Mouse (Mus musculus): ENCODE data around the gene Mau2. TPM values are rescaled to one million over a fixed set of nuclear protein-coding genes. Genes with fewer than 3 reads are reported as not detected.
A peak's percentile ranks its signal among the peaks of the same experiment; 100 is the strongest.
"Not testable (repeated sequence)": the region's sequence is repeated elsewhere in the genome, so short reads cannot be mapped to it uniquely, and the experiment has no call there.

Mau2 gene
- polyA plus RNA-seq, 1 experiment from 2014 or later: 22.7 TPM

GRCm38 (mm10) chr8:70015017-70015416, 27.5 kb downstream of the Mau2 start:
- no peak for ATAC-seq (ENCODE audit: low read depth)
- Histone ChIP-seq H3K4me2 (no peak overlapping the region), H3K9ac (no peak overlapping the region), H3K27me3 (no peaks in the 10 kb centered on the region), H3K27ac (no peak overlapping the region), H3K36me3 (peaks cover 38% of the 10 kb centered on the region), H3K4me3 (replicated peaks) (no peak overlapping the region), H3K4me1 (replicated peaks) (no peaks in the 10 kb centered on the region), H3K9me3 (replicated peaks) (no peaks in the 10 kb centered on the region)
- WGBS (ENCODE audit: insufficient replicate concordance): 65% methylated on average over 1 of the region's 1 CpGs
- no peak for DNase-seq

GRCm38 (mm10) chr8:70012763-70013162, 29.8 kb downstream of the Mau2 start:
- Histone ChIP-seq H3K27me3 (no peaks in the 10 kb centered on the region), H3K27ac (no peak overlapping the region), H3K4me3 (replicated peaks) (no peak overlapping the region), H3K9me3 (replicated peaks) (no peaks in the 10 kb centered on the region), H3K9ac (no peak overlapping the region), H3K4me2 (no peak overlapping the region), H3K36me3 (peaks cover 16% of the 10 kb centered on the region), H3K4me1 (replicated peaks) (peaks cover 5% of the 10 kb centered on the region; the same call in 1 of the 2 replicates)
- 75% methylated on average over 1 of the region's 1 CpGs for WGBS (ENCODE audit: insufficient replicate concordance)
- DNase-seq: no peak
- ATAC-seq (ENCODE audit: low read depth): no peak

GRCm38 (mm10) chr8:70012350-70012749, 30.2 kb downstream of the Mau2 start:
- Histone ChIP-seq H3K27me3 (no peaks in the 10 kb centered on the region), H3K36me3 (peaks cover 12% of the 10 kb centered on the region), H3K9ac (no peak overlapping the region), H3K4me3 (replicated peaks) (no peak overlapping the region), H3K4me1 (replicated peaks) (peaks cover 5% of the 10 kb centered on the region; the same call in 1 of the 2 replicates), H3K27ac (no peak overlapping the region), H3K4me2 (no peak overlapping the region), H3K9me3 (replicated peaks) (no peaks in the 10 kb centered on the region)
- no peak for DNase-seq
- no peak for ATAC-seq (ENCODE audit: low read depth)
- 40% methylated on average over 3 of the region's 3 CpGs for WGBS (ENCODE audit: insufficient replicate concordance)

- not testable (repeated sequence) for H3K9me3 ChIP-seq (replicated peaks); H3K27ac ChIP-seq; H3K4me3 ChIP-seq (replicated peaks); H3K4me2 ChIP-seq; H3K4me1 ChIP-seq (replicated peaks); H3K9ac ChIP-seq; H3K27me3 ChIP-seq; DNase-seq; H3K36me3 ChIP-seq; ATAC-seq (ENCODE audit: low read depth)
- 85% methylated on average over 14 of the region's 14 CpGs for WGBS (ENCODE audit: insufficient replicate concordance)
Observed at GRCm38 (mm10) chr8:70010796-70011195, 31.7 kb downstream of the Mau2 start.

GRCm38 (mm10) chr8:70005178-70005577, 37.4 kb downstream of the Mau2 start:
- no peak overlapping the region for H3K4me3 ChIP-seq (replicated peaks)

GRCm38 (mm10) chr8:70004345-70004744, 38.2 kb downstream of the Mau2 start:
- no peak overlapping the region for H3K27ac ChIP-seq
- H3K9me3 ChIP-seq (replicated peaks): no peaks in the 10 kb centered on the region
- no peak overlapping the region for H3K4me2 ChIP-seq
- DNase-seq (no peak), ATAC-seq (ENCODE audit: low read depth) (no peak)
- H3K9ac ChIP-seq: no peak overlapping the region
- no peak overlapping the region for H3K4me3 ChIP-seq (replicated peaks)
- no peaks in the 10 kb centered on the region for H3K36me3 ChIP-seq
- no peaks in the 10 kb centered on the region for H3K27me3 ChIP-seq
- H3K4me1 ChIP-seq (replicated peaks): peaks cover 42% of the 10 kb centered on the region

More at GRCm38 (mm10) chr8:70005178-70005577, 37.4 kb downstream of the Mau2 start:
- 32% methylated on average over 2 of the region's 2 CpGs for WGBS (ENCODE audit: insufficient replicate concordance)
- Histone ChIP-seq H3K27ac (no peak overlapping the region; the same call in 1 of the 2 replicates), H3K36me3 (no peaks in the 10 kb centered on the region), H3K4me1 (replicated peaks) (peaks cover 42% of the 10 kb centered on the region), H3K9ac (no peak overlapping the region), H3K9me3 (replicated peaks) (no peaks in the 10 kb centered on the region), H3K4me2 (no peak overlapping the region), H3K27me3 (no peaks in the 10 kb centered on the region)
- DNase-seq (no peak), ATAC-seq (ENCODE audit: low read depth) (no peak)

GRCm38 (mm10) chr8:70003204-70003657, 39.3 kb downstream of the Mau2 start:
- Histone ChIP-seq H3K27ac (no peak overlapping the region), H3K4me3 (replicated peaks) (no peak overlapping the region), H3K4me2 (no peak overlapping the region), H3K27me3 (no peaks in the 10 kb centered on the region), H3K9ac (no peak overlapping the region), H3K4me1 (replicated peaks) (peaks cover 38% of the 10 kb centered on the region), H3K9me3 (replicated peaks) (no peaks in the 10 kb centered on the region), H3K36me3 (no peaks in the 10 kb centered on the region)
- no peak for DNase-seq
- WGBS (ENCODE audit: insufficient replicate concordance): 40% methylated on average over 4 of the region's 4 CpGs
- ATAC-seq (ENCODE audit: low read depth): no peak

GRCm38 (mm10) chr8:70001892-70002191, 40.7 kb downstream of the Mau2 start:
- ATAC-seq (ENCODE audit: low read depth): not testable (repeated sequence)
- 21% methylated on average over 7 of the region's 7 CpGs for WGBS (ENCODE audit: insufficient replicate concordance)
- H3K9ac ChIP-seq: peak overlapping the region; percentile 74

GRCm38 (mm10) chr8:70001176-70001891, 41.2 kb downstream of the Mau2 start:
- H3K27ac ChIP-seq: peak overlapping the region; percentile 88
- no peaks in the 10 kb centered on the region for H3K27me3 ChIP-seq
- H3K4me1 ChIP-seq (replicated peaks): peaks cover 44% of the 10 kb centered on the region
- DNase-seq (peak; percentile 78), ATAC-seq (ENCODE audit: low read depth) (peak; percentile 70)
- under 1% methylated on average over 16 of the region's 16 CpGs for WGBS (ENCODE audit: insufficient replicate concordance)
- H3K9ac ChIP-seq: peak overlapping the region; percentile 74
- no peaks in the 10 kb centered on the region for H3K9me3 ChIP-seq (replicated peaks)
- H3K36me3 ChIP-seq: no peaks in the 10 kb centered on the region
- peak overlapping the region; percentile 73 for H3K4me2 ChIP-seq
- H3K4me3 ChIP-seq (replicated peaks): peak overlapping the region; percentile 46

More at GRCm38 (mm10) chr8:70001892-70002191, 40.7 kb downstream of the Mau2 start:
- Histone ChIP-seq H3K4me3 (replicated peaks) (peak overlapping the region; percentile 46), H3K4me2 (peak overlapping the region; percentile 73), H3K27ac (peak overlapping the region; percentile 88), H3K4me1 (replicated peaks) (peaks cover 42% of the 10 kb centered on the region)
- not testable (repeated sequence) for H3K27me3 ChIP-seq; H3K36me3 ChIP-seq; H3K9me3 ChIP-seq (replicated peaks); DNase-seq

- Histone ChIP-seq H3K4me1 (replicated peaks) (peaks cover 42% of the 10 kb centered on the region), H3K4me2 (no peak overlapping the region)
Observed at GRCm38 (mm10) chr8:70000226-70000625, 42.3 kb downstream of the Mau2 start.

GRCm38 (mm10) chr8:69999236-69999635, 43.3 kb downstream of the Mau2 start:
- H3K4me2 ChIP-seq: no peak overlapping the region
- DNase-seq (no peak), ATAC-seq (ENCODE audit: low read depth) (no peak)
- peaks cover 51% of the 10 kb centered on the region for H3K4me1 ChIP-seq (replicated peaks)
- H3K27ac ChIP-seq: no peak overlapping the region
- no peak overlapping the region for H3K9ac ChIP-seq
- no peaks in the 10 kb centered on the region for H3K27me3 ChIP-seq
- no peaks in the 10 kb centered on the region for H3K36me3 ChIP-seq
- H3K4me3 ChIP-seq (replicated peaks): no peak overlapping the region
- no peaks in the 10 kb centered on the region for H3K9me3 ChIP-seq (replicated peaks)
- 87% methylated on average over 4 of the region's 4 CpGs for WGBS (ENCODE audit: insufficient replicate concordance)

More at GRCm38 (mm10) chr8:70000226-70000625, 42.3 kb downstream of the Mau2 start:
- ATAC-seq (ENCODE audit: low read depth) (no peak), DNase-seq (no peak)
- no peaks in the 10 kb centered on the region for H3K27me3 ChIP-seq
- no peaks in the 10 kb centered on the region for H3K36me3 ChIP-seq
- peak overlapping the region; percentile 88 for H3K27ac ChIP-seq
- no peak overlapping the region for H3K4me3 ChIP-seq (replicated peaks)
- H3K9ac ChIP-seq: no peak overlapping the region
- H3K9me3 ChIP-seq (replicated peaks): no peaks in the 10 kb centered on the region
- 92% methylated on average over 2 of the region's 2 CpGs for WGBS (ENCODE audit: insufficient replicate concordance)

- ATAC-seq (ENCODE audit: low read depth): no peak
- DNase-seq: no peak
- Histone ChIP-seq H3K27me3 (no peaks in the 10 kb centered on the region), H3K4me1 (replicated peaks) (peaks cover 55% of the 10 kb centered on the region), H3K9ac (no peak overlapping the region), H3K4me2 (no peak overlapping the region), H3K9me3 (replicated peaks) (no peaks in the 10 kb centered on the region), H3K27ac (no peak overlapping the region), H3K4me3 (replicated peaks) (no peak overlapping the region), H3K36me3 (no peaks in the 10 kb centered on the region)
- 79% methylated on average over 3 of the region's 3 CpGs for WGBS (ENCODE audit: insufficient replicate concordance)
Observed at GRCm38 (mm10) chr8:69998706-69999105, 43.8 kb downstream of the Mau2 start.

All from liver, embryonic 13.5 days (tissue).